Mouse (Mus musculus) MEL (cell line): ENCODE data around the gene Tmem131. TPM values are rescaled to one million over a fixed set of nuclear protein-coding genes. Genes with fewer than 3 reads are reported as not detected.

Experiments used
- DNase-seq: peaks from one replicate; pipeline ENCODE4 v3.0.0; 2011; ENCODE audit warnings: low read depth, low spot score
- H3K27ac ChIP-seq: 2 replicates; pipeline ENCODE4 v1.5.1; 2012; ENCODE audit warnings: low read depth, mild to moderate bottlenecking, control low read depth, low read length, moderate library complexity; ENCODE audit not compliant: control insufficient read depth
- H3K27me3 ChIP-seq, 2 experiments: fragments of 150-350 bp in 1 of 2; sonication (generic) in 1 of 2; 2 replicates each; pipeline ENCODE4 v1.6.1; 2012; ENCODE audit warnings: low read length in 2 of 2, mild to moderate bottlenecking in 2 of 2, improper control_type of control experiment in 1 of 2, moderate library complexity in 1 of 2; ENCODE audit not compliant: insufficient read depth in 2 of 2, control insufficient read depth in 1 of 2
- H3K36me3 ChIP-seq, 2 experiments: 2 replicates each; pipeline ENCODE4 v1.6.1; 2012 to 2014; ENCODE audit warnings: low read length in 2 of 2, improper control_type of control experiment in 1 of 2, inconsistent platforms in 1 of 2, mild to moderate bottlenecking in 1 of 2; ENCODE audit not compliant: insufficient read depth in 2 of 2, control insufficient read depth in 1 of 2
- H3K4me1 ChIP-seq, 2 experiments: fragments of 150-350 bp in 1 of 2; sonication (generic) in 1 of 2; 2 replicates each; pipeline ENCODE4 v1.6.1; 2012; ENCODE audit warnings: low read length in 2 of 2, improper control_type of control experiment in 1 of 2, mild to moderate bottlenecking in 1 of 2; ENCODE audit not compliant: insufficient read depth in 2 of 2, control insufficient read depth in 1 of 2
- H3K4me3 ChIP-seq, 2 experiments: fragments of 150-350 bp in 1 of 2; sonication (generic) in 1 of 2; 2 replicates each; pipeline ENCODE4 v1.5.1; 2012; ENCODE audit warnings: low read depth in 2 of 2, low read length in 2 of 2, mild to moderate bottlenecking in 2 of 2, moderate library complexity in 2 of 2, control low read depth in 1 of 2, improper control_type of control experiment in 1 of 2; ENCODE audit not compliant: control insufficient read depth in 1 of 2, insufficient read depth in 1 of 2
- H3K79me2 ChIP-seq: 2 replicates; pipeline ENCODE4 v1.6.1; 2012; ENCODE audit warnings: mild to moderate bottlenecking, low read length, moderate library complexity; ENCODE audit not compliant: control insufficient read depth, poor library complexity, insufficient read depth
- H3K9ac ChIP-seq: 2 replicates; pipeline ENCODE4 v1.6.1; 2012; ENCODE audit warnings: low read depth, mild to moderate bottlenecking, control low read depth, low read length, moderate library complexity; ENCODE audit not compliant: control insufficient read depth, poor library complexity, severe bottlenecking
- H3K9me3 ChIP-seq: fragments of 150-350 bp; sonication (generic); replicated peaks from 2 replicates; pipeline ENCODE4 v1.6.1; 2012; ENCODE audit warnings: mild to moderate bottlenecking, low read length, improper control_type of control experiment, moderate library complexity; ENCODE audit not compliant: insufficient read depth
- CHD1 ChIP-seq: IDR thresholded peaks from 2 replicates; pipeline ENCODE4 v1.6.1; 2012; ENCODE audit warnings: low read depth, mild to moderate bottlenecking, inconsistent platforms, low read length, improper control_type of control experiment
- CHD2 ChIP-seq: IDR thresholded peaks from 2 replicates; pipeline ENCODE4 v1.6.1; 2011; ENCODE audit warnings: low read length, improper control_type of control experiment
- CTCF ChIP-seq, 3 experiments: IDR thresholded peaks in 2 of 3; conservative IDR thresholded peaks in 1 of 3; 2 replicates each; pipeline ENCODE4 v1.5.1; 2011 to 2012; ENCODE audit warnings: low read length in 3 of 3, low read depth in 2 of 3, mild to moderate bottlenecking in 2 of 3, improper control_type of control experiment in 1 of 3, inconsistent platforms in 1 of 3, mixed read lengths in 1 of 3, moderate library complexity in 1 of 3; ENCODE audit not compliant: control insufficient read depth in 1 of 3, insufficient read depth in 1 of 3, poor library complexity in 1 of 3, severe bottlenecking in 1 of 3
- EP300 ChIP-seq, 2 experiments: IDR thresholded peaks; 2 replicates each; pipeline ENCODE4 v1.6.1; 2011; ENCODE audit warnings: improper control_type of control experiment in 2 of 2, low read length in 2 of 2, low read depth in 1 of 2, mild to moderate bottlenecking in 1 of 2
- GABPA ChIP-seq: IDR thresholded peaks from 2 replicates; pipeline ENCODE4 v1.6.1; 2012; ENCODE audit warnings: low read depth, mild to moderate bottlenecking, inconsistent platforms, low read length, improper control_type of control experiment, moderate library complexity
- HCFC1 ChIP-seq: IDR thresholded peaks from 2 replicates; pipeline ENCODE4 v1.6.1; 2012; ENCODE audit warnings: low read depth, mild to moderate bottlenecking, inconsistent platforms, low read length, improper control_type of control experiment, moderate library complexity
- KAT2A ChIP-seq: conservative IDR thresholded peaks from 2 replicates; pipeline ENCODE4 v1.6.1; 2012; ENCODE audit warnings: low read depth, low read length, improper control_type of control experiment, inconsistent platforms
- MAFK ChIP-seq: IDR thresholded peaks from 2 replicates; pipeline ENCODE4 v1.6.1; 2011; ENCODE audit warnings: low read depth, mild to moderate bottlenecking, low read length, improper control_type of control experiment, borderline replicate concordance
- MYB ChIP-seq: IDR thresholded peaks from 2 replicates; pipeline ENCODE4 v1.6.1; 2011; ENCODE audit warnings: mild to moderate bottlenecking, low read depth, low read length, improper control_type of control experiment
- MYC ChIP-seq: IDR thresholded peaks from 2 replicates; pipeline ENCODE4 v1.6.1; 2011; ENCODE audit warnings: low read depth, mild to moderate bottlenecking, low read length, improper control_type of control experiment, moderate library complexity
- NRF1 ChIP-seq: IDR thresholded peaks from 2 replicates; pipeline ENCODE4 v1.6.1; 2014; ENCODE audit warnings: low read depth, mild to moderate bottlenecking, inconsistent platforms, low read length, improper control_type of control experiment, moderate library complexity; ENCODE audit not compliant: poor library complexity, insufficient read depth, severe bottlenecking
- POLR2AphosphoS2 ChIP-seq: IDR thresholded peaks from 2 replicates; pipeline ENCODE4 v1.6.1; 2011; ENCODE audit warnings: low read length, improper control_type of control experiment
- POLR2AphosphoS5 ChIP-seq: IDR thresholded peaks from 2 replicates; pipeline ENCODE4 v1.6.1; 2012; ENCODE audit warnings: low read depth, borderline replicate concordance, mild to moderate bottlenecking, inconsistent platforms, low read length, moderate library complexity, mixed read lengths
- RAD21 ChIP-seq: IDR thresholded peaks from 2 replicates; pipeline ENCODE4 v1.6.1; 2011; ENCODE audit warnings: mild to moderate bottlenecking, low read depth, low read length, improper control_type of control experiment
- SMC3 ChIP-seq: IDR thresholded peaks from 2 replicates; pipeline ENCODE4 v1.6.1; 2011; ENCODE audit warnings: low read depth, low read length, improper control_type of control experiment
- TAL1 ChIP-seq: IDR thresholded peaks from 2 replicates; pipeline ENCODE4 v1.6.1; 2012; ENCODE audit warnings: mild to moderate bottlenecking, inconsistent platforms, low read length, moderate library complexity, mixed read lengths
- UBTF ChIP-seq: IDR thresholded peaks from 2 replicates; pipeline ENCODE4 v1.6.1; 2012; ENCODE audit warnings: low read depth, mild to moderate bottlenecking, inconsistent platforms, low read length, improper control_type of control experiment, moderate library complexity, borderline replicate concordance; ENCODE audit not compliant: insufficient read depth
- USF2 ChIP-seq, 2 experiments: IDR thresholded peaks; 2 replicates each; pipeline ENCODE4 v1.6.1; 2011 to 2012; ENCODE audit warnings: improper control_type of control experiment in 2 of 2, low read length in 2 of 2, borderline replicate concordance in 1 of 2, inconsistent platforms in 1 of 2, low read depth in 1 of 2, mild to moderate bottlenecking in 1 of 2; ENCODE audit not compliant: insufficient read depth in 1 of 2
- ZC3H11A ChIP-seq: IDR thresholded peaks from 2 replicates; pipeline ENCODE4 v1.6.1; 2012; ENCODE audit warnings: low read depth, mild to moderate bottlenecking, inconsistent platforms, low read length, improper control_type of control experiment
- polyA plus RNA-seq, 2 experiments: library from polyadenylated mRNA; stranded (reverse) in 1 of 2; unstranded in 1 of 2; fragments of >175 nt in 1 of 2; fragments of >200 nt in 1 of 2; gene quantifications; 2 replicates each; pipeline versions ENCODE4 v1.2.1 to v1.2.4; 2012; ENCODE audit warnings: low replicate concordance in 2 of 2, low read depth in 1 of 2; ENCODE audit not compliant: insufficient read length in 2 of 2, insufficient read depth in 1 of 2, missing spikeins in 1 of 2
- total RNA-seq: library from RNA; depleted of rRNA; stranded (reverse); fragments of 300-350 nt; gene quantifications from 2 replicates; pipeline ENCODE4 v1.2.3, GENCODE M21; 2012

The Tmem131 gene
- total and polyA plus RNA-seq, 3 experiments = 11.4 to 196 (median 48.8) TPM

GRCm38 (mm10) chr1:36807086-36807485, 136.4 kb downstream of the Tmem131 start:
- Histone ChIP-seq H3K36me3 (peaks cover 0 to 20% of the 10 kb centered on the region in 2 experiments; a peak in 2 of 4 replicates), H3K4me3 (no peak overlapping the region), H3K9ac (no peak overlapping the region), H3K4me1 (no peaks in the 10 kb centered on the region), H3K27me3 (no peaks in the 10 kb centered on the region), H3K9me3 (no peaks in the 10 kb centered on the region), H3K79me2 (no peaks in the 10 kb centered on the region), H3K27ac (no peak overlapping the region)
- TF ChIP-seq TAL1 = no peak
- no peak for TF ChIP-seq MAFK
- TF ChIP-seq CHD2 = no peak
- no peak for TF ChIP-seq POLR2AphosphoS5
- TF ChIP-seq POLR2AphosphoS2 = no peak
- no peak for TF ChIP-seq CHD1
- TF ChIP-seq EP300 (IDR thresholded peaks at IDR 0.05; ENCODE audit: low read depth in 1 of 2, low read length in 2 of 2) = no peak
- TF ChIP-seq KAT2A = no peak
- TF ChIP-seq HCFC1 = no peak
- TF ChIP-seq MYC = no peak
- TF ChIP-seq UBTF = no peak
- no peak for TF ChIP-seq CTCF (IDR thresholded peaks at IDR 0.05 in 2 of 3, conservative IDR thresholded peaks at IDR 0.05 in 1 of 3; ENCODE audit: control insufficient read depth in 1 of 3, insufficient read depth in 1 of 3, low read depth in 2 of 3, low read length in 3 of 3, poor library complexity in 1 of 3, severe bottlenecking in 1 of 3)
- no peak for TF ChIP-seq SMC3
- no peak for TF ChIP-seq ZC3H11A
- TF ChIP-seq RAD21 = no peak
- TF ChIP-seq GABPA = no peak
- DNase-seq = no peak

GRCm38 (mm10) chr1:36806181-36806905, 137.1 kb downstream of the Tmem131 start:
- H3K9me3 ChIP-seq = no peaks in the 10 kb centered on the region
- no peak for DNase-seq
- no peak overlapping the region for H3K4me3 ChIP-seq
- H3K9ac ChIP-seq = no peak overlapping the region
- no peaks in the 10 kb centered on the region for H3K27me3 ChIP-seq
- peaks cover 0 to 22% of the 10 kb centered on the region in 2 experiments; a peak in 2 of 4 replicates for H3K36me3 ChIP-seq
- H3K27ac ChIP-seq = no peak overlapping the region
- TF ChIP-seq MAFK = no peak
- no peak for TF ChIP-seq GABPA
- TF ChIP-seq USF2 (IDR thresholded peaks at IDR 0.05; ENCODE audit: borderline replicate concordance in 1 of 2, insufficient read depth in 1 of 2, low read depth in 1 of 2, low read length in 2 of 2) = no peak
- no peak for TF ChIP-seq CHD1
- TF ChIP-seq MYB = no peak
- no peak for TF ChIP-seq POLR2AphosphoS2
- TF ChIP-seq NRF1 = no peak
- H3K79me2 ChIP-seq = no peaks in the 10 kb centered on the region
- H3K4me1 ChIP-seq = no peaks in the 10 kb centered on the region
